Mouse (Mus musculus) cerebellum, adult 2 months (tissue): ENCODE results near the gene Uvrag.

Experiments used
- CTCF ChIP-seq: fragments of 200-500 bp; IDR thresholded peaks from 2 replicates; pipeline ENCODE4 v1.5.1; 2011; ENCODE audit warnings: low read depth, mild to moderate bottlenecking, control low read depth, low read length, moderate library complexity, borderline replicate concordance; ENCODE audit not compliant: insufficient read depth
- POLR2A ChIP-seq: fragments of 200-500 bp; IDR thresholded peaks from 2 replicates; pipeline ENCODE4 v1.6.1; 2011; ENCODE audit warnings: low read length, control low read depth, borderline replicate concordance; ENCODE audit not compliant: insufficient read depth

GRCm38 (mm10) chr7:98962547-98963311 is 178.2 kb downstream of the Uvrag start:
- TF ChIP-seq CTCF (peak; percentile 91), POLR2A (no peak)
